Mouse (Mus musculus): ENCODE results near the gene AF366264. TPM values are rescaled to one million over a fixed set of nuclear protein-coding genes. Genes with fewer than 3 reads are reported as not detected.
"Not testable (repeated sequence)": the region's sequence is repeated elsewhere in the genome, so short reads cannot be mapped to it uniquely, and the experiment has no call there.

Gene AF366264
- not detected for total RNA-seq (2021)
- long read RNA-seq, experiment 1 = 0 reads
- long read RNA-seq, experiment 2 = 0 reads

DNA sequence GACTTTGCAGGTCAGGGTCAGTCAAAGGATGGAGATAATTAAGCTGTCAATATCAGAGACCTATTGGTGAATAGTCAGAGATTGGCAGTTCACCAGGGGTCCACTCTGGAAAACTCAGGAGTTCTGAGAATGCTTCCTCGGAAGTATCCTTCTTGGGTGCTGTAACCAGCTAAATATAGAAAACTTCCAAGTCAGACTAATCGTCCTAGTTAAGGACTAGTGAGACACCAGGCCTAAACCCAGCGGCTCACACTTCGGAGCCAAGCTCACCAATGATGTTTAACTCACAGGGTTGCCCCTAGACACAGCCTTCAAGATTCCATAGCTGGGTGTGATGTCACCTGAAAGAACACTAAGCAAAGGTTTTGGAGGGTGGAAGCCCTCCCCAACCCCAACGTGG is at the start of gene AF366264:
TSS of gene AF366264 (minus strand) at position 101 of the 400 bp plus-strand sequence.
- DNase-seq (ENCODE audit: low spot score in 2 of 2) = not testable (repeated sequence)

DNA sequence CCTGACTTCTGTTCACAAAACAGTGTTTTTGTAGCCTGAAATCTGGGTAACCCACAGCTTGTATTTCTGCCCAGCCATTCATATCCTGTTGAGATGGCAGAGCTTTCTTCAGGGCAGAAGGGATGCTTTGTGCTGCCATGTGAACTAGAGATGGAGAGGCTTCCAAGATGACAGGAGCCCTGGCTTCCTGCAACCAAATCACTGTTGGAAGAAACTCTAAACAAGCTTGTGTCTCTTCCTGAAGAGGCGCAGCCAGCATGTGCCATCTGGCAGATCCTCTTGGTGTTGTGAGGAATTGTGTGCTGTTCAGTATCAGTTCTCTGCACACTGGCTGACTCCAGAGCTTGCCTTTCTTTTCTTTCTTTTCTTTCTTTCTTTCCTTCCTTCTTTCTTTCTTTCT is 5.1 kb upstream of the AF366264 start:
- not testable (repeated sequence) for DNase-seq (ENCODE audit: low spot score in 2 of 2)

DNA sequence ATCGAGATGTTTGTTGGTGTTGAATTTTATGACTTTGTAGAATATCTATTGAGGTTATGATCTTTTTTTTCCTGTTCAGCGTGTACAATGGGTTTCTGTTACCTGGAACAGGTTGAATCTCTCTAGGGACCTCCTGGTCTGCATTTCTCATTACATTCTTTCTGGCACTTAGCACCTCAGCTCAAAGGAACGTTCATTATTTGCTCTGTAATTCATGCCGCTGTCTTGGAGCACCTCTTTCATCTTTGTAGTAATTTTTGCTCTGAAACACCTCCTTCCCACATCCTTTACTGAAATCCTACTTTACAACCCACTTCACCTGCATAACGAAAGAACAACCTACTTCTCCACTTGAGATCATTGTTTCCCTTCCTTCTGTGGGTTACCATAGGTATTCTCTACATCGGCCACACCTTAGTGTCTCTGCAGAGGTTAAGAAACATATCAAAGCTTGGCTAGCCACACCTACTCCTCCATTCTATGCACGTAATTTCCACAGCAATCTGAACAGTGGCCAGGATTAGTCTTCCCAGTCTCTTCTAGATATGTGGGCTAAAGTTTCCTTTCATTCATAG is 9.5 kb downstream of the AF366264 start:
- no peak for DNase-seq (ENCODE audit: low spot score in 2 of 2)

DNA sequence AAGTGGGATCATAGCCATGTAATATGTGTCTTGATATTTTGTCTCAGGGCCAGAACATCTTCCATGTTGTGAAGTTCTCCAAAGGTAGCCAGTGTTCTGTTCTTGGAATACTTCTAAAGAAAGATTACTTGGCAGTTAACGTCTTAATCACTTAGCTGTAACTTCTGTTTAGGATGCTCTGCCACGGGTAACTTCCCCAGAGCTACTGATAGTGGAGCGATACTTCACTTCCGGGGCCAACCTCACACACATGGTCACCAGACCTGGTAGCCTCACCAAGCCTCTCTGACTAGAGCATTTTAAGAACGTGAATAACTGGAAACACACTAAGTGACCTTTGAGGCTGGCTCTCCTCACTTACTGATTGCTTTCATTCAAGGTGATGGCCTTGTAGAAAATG is 38.6 kb downstream of the AF366264 start:
- no peak for DNase-seq (ENCODE audit: low spot score in 2 of 2)

DNA sequence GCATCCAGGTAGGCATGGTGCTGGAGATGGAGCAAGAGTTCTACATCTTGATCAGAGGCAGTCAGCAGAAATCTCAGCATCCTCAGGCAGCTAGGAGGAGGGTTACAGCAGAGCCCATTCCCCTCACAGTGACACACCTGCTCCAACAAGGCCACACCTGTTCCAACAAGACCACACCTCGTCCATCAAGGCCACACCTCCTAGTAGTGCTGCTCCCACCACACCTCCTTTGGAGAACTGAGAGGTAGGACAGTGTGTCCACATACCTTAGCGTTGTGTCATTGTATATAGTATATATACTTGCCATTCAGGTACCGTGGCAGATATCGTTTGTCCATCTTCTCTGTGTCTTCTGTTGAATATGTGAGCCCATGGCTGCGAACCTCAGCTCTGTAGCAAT is 40.5 kb downstream of the AF366264 start:
- no peak for DNase-seq (ENCODE audit: low spot score in 2 of 2)

DNA sequence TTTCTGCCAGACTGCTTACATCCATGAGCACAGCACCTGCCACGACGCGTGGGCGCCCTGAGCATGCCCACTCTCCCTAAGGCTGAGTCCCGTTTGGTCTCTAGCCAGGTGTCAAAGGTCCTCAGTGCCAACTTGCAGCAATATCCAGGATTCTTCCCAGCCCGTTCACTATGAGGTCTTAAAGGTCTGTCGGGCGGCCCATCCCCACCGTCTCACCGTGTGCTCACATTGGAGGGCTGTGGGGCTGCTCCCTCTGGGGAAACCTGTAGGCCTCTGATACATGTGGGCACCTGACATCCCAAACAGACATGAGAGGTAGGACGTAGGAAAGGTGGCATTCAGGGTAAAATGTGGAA is 44.5 kb downstream of the AF366264 start:
- no peak for DNase-seq (ENCODE audit: low spot score in 2 of 2)

DNA sequence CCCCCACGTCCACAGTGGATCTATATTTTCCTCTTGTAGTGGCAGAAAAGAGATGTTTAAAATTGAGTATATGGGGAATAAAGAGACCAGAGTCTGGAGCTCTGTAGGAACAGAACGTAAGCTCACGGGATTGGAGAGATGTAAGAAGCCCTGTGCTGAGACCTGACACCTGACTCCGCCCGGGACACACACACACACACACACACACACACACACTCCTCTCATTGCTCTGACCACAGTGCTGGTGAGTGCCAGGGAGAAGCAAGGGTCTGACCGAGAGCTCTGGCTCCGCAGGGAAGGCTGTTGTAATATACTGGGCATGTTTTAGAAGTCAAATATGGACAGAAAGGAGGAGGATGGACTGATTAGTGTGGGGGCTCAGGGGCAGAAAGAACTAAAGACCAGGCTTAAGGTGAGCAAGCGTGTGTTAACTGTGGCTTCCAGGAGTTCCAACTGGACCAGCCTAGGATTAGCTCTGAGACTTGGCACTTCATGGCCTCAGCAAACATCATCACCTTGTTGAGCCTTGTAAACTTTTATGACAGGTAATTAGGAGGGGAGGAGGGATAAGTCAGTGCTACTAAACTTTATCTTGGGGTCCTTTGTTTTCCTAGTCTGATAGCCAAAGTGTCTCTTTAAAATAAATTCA is 45.0 kb downstream of the AF366264 start:
- DNase-seq (ENCODE audit: low spot score in 2 of 2) = no peak

DNA sequence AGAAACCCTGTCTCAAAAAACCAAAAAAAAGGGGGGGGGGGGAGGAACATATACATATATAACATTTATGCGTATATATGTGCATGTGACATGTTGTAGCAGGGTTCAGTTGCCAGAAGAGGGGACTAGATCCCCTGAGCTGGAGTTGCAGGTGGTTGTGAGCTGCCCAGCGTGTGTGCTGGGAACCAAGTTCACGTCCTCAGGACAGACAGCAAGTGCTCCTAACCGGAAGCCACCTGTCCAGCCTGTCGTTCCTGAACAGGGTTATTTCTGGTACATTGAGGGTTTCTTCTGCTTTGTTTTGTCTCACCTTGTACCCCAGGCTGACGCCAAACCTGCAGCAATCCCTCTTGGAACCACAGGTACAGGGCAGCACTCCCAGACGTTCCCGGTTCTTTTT is 48.6 kb downstream of the AF366264 start:
- DNase-seq (ENCODE audit: low spot score in 2 of 2) = no peak

DNA sequence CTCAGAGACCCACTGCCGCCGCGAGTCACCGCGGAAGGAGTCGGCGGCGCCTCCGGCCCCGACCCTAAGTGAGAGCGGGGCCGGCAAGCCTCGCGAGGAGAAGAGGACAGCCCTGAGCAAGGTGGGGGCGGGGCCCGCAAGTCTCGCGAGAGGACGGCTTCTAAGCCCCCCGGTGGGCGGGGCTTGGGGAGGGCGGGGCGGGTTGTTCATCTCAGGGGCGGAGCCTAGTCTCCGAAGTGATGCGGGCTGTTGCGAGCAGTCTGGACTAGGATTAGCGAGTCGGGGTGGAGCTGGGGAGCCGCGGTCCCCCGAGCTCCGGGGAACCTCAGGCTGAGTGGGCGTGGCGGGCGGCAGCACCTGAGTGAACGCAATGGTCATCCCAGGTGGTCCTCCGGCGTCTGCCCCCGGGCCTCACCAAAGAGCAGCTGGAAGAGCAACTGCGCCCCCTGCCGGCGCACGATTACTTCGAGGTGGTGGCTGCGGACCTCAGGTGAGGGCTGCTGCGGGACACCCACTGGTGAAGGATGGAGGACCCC is 52.4 kb downstream of the AF366264 start:
- DNase-seq (ENCODE audit: low spot score in 2 of 2) = peak; percentile 93 to 97

DNA sequence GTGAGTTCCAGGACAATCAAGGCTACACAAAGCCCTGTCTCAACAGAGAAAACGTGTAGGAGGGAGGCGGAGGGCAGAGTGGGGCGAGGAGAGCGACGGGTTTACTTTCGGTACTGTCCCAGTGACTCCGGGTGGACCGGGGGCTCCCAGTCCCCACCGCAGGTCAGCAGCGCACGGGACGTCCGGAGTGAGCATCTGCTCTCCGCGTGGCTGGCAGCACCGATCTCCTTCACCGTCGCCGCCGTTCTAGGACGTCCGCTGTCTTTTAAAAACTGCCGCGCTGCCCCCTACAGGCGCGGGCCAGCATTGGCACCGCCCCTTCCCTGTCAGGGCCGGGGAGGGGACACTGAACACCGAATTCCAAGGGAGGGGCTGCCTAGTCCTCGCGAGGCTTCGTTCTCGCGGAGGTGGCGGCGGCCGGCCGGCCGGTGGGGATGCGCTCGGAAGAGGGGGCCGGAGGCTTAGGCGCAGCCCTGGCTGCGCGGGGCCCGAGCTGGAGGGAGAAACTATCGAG is 52.9 kb downstream of the AF366264 start, which contains the start of gene Upf3a:
TSS of gene Upf3a (plus strand) at position 366 of the 514 bp plus-strand sequence.
- DNase-seq (ENCODE audit: low spot score in 2 of 2) = peak; percentile 79 to 89

Other genes with a start within 250 kb of the AF366264 start
- 10 to 100 TPM; 65.6 to 72.9 TPM for gene Rasa3, start 160.8 kb downstream of the AF366264 start, total RNA-seq (2021)
- 1 to 10 TPM; 1.3 TPM for gene Cfap97d2, start 132.5 kb downstream of the AF366264 start, total RNA-seq (2021)
- 10 to 100 TPM; 46.3 to 47.7 TPM for gene Cdc16, start 80.7 kb downstream of the AF366264 start, total RNA-seq (2021)
- 10 to 100 TPM; 32.6 to 34.0 TPM for gene Upf3a, start 52.8 kb downstream of the AF366264 start, total RNA-seq (2021)
- 10 to 100 TPM; 30.2 to 33.4 TPM for gene Champ1, start 31.3 kb upstream of the AF366264 start, total RNA-seq (2021)
- 10 to 100 TPM; 37.7 to 44.1 TPM for gene Coprs, start 51.9 kb upstream of the AF366264 start, total RNA-seq (2021)

All from left cerebral cortex, adult 18-20 months (tissue).